Mouse (Mus musculus) kidney, adult 2 months (tissue): ENCODE measurements around the gene Mark4. TPM values are rescaled to one million over a fixed set of nuclear protein-coding genes. Genes with fewer than 3 reads are reported as not detected.

Experiments used
- DNase-seq: peaks from one replicate; pipeline ENCODE4 v3.0.0; 2021
- H3K27ac ChIP-seq: fragments of 200-500 bp; 2 replicates; pipeline ENCODE4 v1.5.1; 2012; ENCODE audit warnings: low read depth, low read length, control low read depth, inconsistent platforms; ENCODE audit not compliant: insufficient read depth
- H3K27me3 ChIP-seq: fragments of 200-500 bp; replicated peaks from 2 replicates; pipeline ENCODE4 v1.6.1; 2012; ENCODE audit warnings: mild to moderate bottlenecking, moderate library complexity, low read length, inconsistent platforms; ENCODE audit not compliant: control insufficient read depth, insufficient read depth
- H3K36me3 ChIP-seq: fragments of 200-500 bp; 2 replicates; pipeline ENCODE4 v1.6.1; 2012; ENCODE audit warnings: mild to moderate bottlenecking, moderate library complexity, low read length, inconsistent platforms; ENCODE audit not compliant: control insufficient read depth, insufficient read depth
- H3K4me1 ChIP-seq: fragments of 200-500 bp; 2 replicates; pipeline ENCODE4 v1.6.1; 2011; ENCODE audit warnings: low read length; ENCODE audit not compliant: control insufficient read depth, insufficient read depth
- H3K4me3 ChIP-seq: fragments of 200-500 bp; 2 replicates; pipeline ENCODE4 v1.5.1; 2011; ENCODE audit warnings: mild to moderate bottlenecking, low read depth, low read length, control low read depth; ENCODE audit not compliant: insufficient read depth
- CTCF ChIP-seq: fragments of 200-500 bp; conservative IDR thresholded peaks from 2 replicates; pipeline ENCODE4 v1.5.1; 2011; ENCODE audit warnings: low read depth, mild to moderate bottlenecking, control low read depth, low read length, moderate library complexity, mixed read lengths; ENCODE audit not compliant: insufficient read depth, insufficient read length
- POLR2A ChIP-seq: fragments of 200-500 bp; IDR thresholded peaks from one replicate; pipeline ENCODE4 v1.6.1; 2011; ENCODE audit warnings: low read depth, low read length, control low read depth
- WGBS: fragments of 180-500 bp; shearing (Covaris S2); methylation state at CpG from one replicate; pipeline ENCODE4 v1.1.7; 2018; 5-methylcytosine and 5-hydroxymethylcytosine counted together
- polyA plus RNA-seq: library from polyadenylated mRNA; depleted of rRNA; stranded (reverse); fragments of >200 nt; gene quantifications from 2 replicates; pipeline ENCODE4 v1.2.3, GENCODE M21; 2012

Mark4 gene
- polyA plus RNA-seq, 1 experiment = 16.1 TPM

GRCm38 (mm10) chr7:19472403-19472802, 13.8 kb upstream of the Mark4 start:
- H3K27me3 ChIP-seq = no peaks in the 10 kb centered on the region
- peak overlapping the region; percentile 7; the same call in 1 of the 2 replicates for H3K4me3 ChIP-seq
- peak overlapping the region; percentile 87 for H3K27ac ChIP-seq
- whole genome bisulfite sequencing = 26% methylated on average over 4 of the region's 4 CpGs
- no peaks in the 10 kb centered on the region for H3K36me3 ChIP-seq
- H3K4me1 ChIP-seq = no peaks in the 10 kb centered on the region
- TF ChIP-seq POLR2A = no peak
- TF ChIP-seq CTCF = no peak
- peak; percentile 90 for DNase-seq

GRCm38 (mm10) chr7:19470308-19470707, 11.7 kb upstream of the Mark4 start:
- Histone ChIP-seq H3K27ac (no peak overlapping the region), H3K27me3 (no peaks in the 10 kb centered on the region), H3K36me3 (no peaks in the 10 kb centered on the region), H3K4me1 (no peaks in the 10 kb centered on the region), H3K4me3 (no peak overlapping the region)
- TF ChIP-seq POLR2A (no peak), CTCF (no peak)
- peak; percentile 57 for DNase-seq
- WGBS = 33% methylated on average over 14 of the region's 14 CpGs

DNA sequence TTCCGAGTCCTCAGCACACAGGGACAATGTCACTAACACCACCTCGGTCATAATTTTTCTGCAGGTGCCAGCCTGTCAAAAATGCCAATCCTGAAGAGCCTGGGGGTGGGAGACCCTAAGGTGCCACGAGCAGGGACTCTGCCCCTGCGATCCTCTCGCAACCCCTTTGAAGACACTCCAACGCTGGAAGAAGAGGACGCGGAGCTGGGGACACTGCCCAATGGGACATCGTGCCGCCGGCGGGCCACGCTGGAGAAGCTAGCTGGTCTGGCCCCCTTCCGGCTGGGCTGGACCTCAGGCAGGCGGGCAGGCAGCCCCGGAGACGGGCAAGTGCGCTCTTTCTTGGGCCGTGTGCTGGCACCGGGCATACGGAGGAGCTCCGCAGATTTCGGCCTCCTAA, 10.8 kb upstream of the Mark4 start:
- 22% methylated on average over 23 of the region's 23 CpGs for WGBS

GRCm38 (mm10) chr7:19468279-19468678, 9.7 kb upstream of the Mark4 start:
- no peak for DNase-seq
- H3K27ac ChIP-seq = peak overlapping the region; percentile 49
- H3K27me3 ChIP-seq = no peaks in the 10 kb centered on the region
- WGBS = 56% methylated on average over 12 of the region's 12 CpGs
- no peak overlapping the region for H3K4me3 ChIP-seq
- H3K36me3 ChIP-seq = no peaks in the 10 kb centered on the region
- TF ChIP-seq POLR2A (no peak), CTCF (no peak)
- no peaks in the 10 kb centered on the region for H3K4me1 ChIP-seq

More for the DNA sequence above, 10.8 kb upstream of the Mark4 start:
- TF ChIP-seq POLR2A (no peak), CTCF (no peak)
- H3K27ac ChIP-seq = peak overlapping the region; percentile 1; the same call in 1 of the 2 replicates
- H3K4me3 ChIP-seq = no peak overlapping the region
- no peaks in the 10 kb centered on the region for H3K4me1 ChIP-seq
- DNase-seq = no peak
- no peaks in the 10 kb centered on the region for H3K36me3 ChIP-seq
- H3K27me3 ChIP-seq = no peaks in the 10 kb centered on the region

GRCm38 (mm10) chr7:19467638-19468037, 9.0 kb upstream of the Mark4 start:
- WGBS = 33% methylated on average over 6 of the region's 6 CpGs
- no peaks in the 10 kb centered on the region for H3K4me1 ChIP-seq
- H3K27me3 ChIP-seq = no peaks in the 10 kb centered on the region
- no peaks in the 10 kb centered on the region for H3K36me3 ChIP-seq
- H3K27ac ChIP-seq = peak overlapping the region; percentile 79
- DNase-seq = peak; percentile 74
- TF ChIP-seq POLR2A (no peak), CTCF (no peak)
- no peak overlapping the region for H3K4me3 ChIP-seq

DNA sequence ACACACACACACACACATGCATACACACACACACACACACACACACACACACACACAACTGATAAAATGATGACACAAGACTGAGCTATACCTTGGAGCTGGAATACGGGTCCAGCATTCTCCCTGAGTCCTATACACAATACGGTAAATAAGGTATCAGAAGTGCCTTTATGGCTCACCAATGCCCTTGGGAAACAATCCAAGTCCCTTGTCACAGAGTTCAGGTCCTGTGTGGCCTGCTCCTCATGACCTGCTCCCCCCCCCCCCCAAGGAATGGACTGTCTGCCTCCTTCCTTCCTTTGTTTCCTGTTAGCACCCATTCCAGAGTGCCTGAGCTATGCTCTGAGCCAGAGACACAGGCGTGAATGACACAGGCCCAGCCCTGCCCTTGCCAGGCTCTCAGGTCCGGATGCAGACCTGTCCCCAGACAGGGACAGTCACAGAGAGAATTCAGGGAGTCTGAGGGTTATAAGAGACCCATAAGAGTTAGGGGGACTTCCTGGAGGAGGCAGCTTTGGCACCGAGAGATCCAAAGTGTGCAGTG, 8.1 kb upstream of the Mark4 start:
- peak; percentile 78 for DNase-seq

DNA sequence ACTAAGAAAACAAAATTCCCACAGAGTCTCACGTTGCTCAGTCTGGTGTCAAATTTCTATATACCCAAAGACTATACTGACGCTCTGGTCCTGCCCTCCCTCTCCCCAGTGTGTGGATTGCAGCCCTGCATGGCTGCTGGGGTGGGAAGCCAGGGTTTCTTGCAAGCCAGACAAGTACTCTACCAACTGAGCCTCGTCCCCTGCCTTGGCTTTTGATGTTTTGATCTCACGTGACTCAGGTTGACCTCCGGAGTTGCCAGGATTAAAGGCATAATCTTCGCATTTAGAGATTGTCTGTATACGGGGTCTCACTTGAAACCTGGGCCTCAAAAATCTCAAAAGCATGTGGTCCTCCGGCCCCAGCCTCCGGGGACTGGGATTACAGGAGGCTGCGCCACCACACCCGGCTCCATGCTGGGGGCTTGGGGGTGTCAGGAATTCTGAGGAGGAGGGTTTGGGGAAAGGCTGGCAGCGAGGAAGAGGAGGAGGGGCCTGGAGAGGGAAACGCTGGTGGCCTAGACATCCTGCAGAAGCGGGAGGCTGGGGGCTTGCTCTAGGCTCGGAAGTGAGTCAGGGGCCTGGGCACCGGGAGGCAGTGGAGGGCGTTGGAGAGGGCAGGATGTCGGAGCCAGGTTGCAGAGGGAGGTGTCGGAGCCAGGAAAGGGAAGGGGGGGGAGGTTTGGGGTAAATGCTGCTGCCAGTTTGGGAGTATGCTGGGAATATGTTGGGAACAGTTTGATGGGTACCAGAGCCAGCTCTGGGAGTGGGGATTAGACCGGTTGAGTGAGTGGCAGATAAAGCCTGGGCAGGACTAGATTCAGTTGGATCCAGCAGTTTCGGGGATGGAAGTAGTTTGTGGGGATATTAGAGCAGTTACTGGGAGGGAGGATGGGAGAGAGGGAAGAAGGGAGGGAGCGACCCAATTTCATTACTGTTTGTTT, 6.0 kb upstream of the Mark4 start:
- TF ChIP-seq POLR2A (no peak), CTCF (no peak)
- Histone ChIP-seq H3K36me3 (no peaks in the 10 kb centered on the region), H3K27ac (peak overlapping the region; percentile 73), H3K27me3 (no peaks in the 10 kb centered on the region), H3K4me1 (no peaks in the 10 kb centered on the region), H3K4me3 (peak overlapping the region; percentile 54)
- DNase-seq = no peak
- 31% methylated on average over 22 of the region's 22 CpGs for WGBS

More for the DNA sequence above, 8.1 kb upstream of the Mark4 start:
- H3K4me1 ChIP-seq = no peaks in the 10 kb centered on the region
- H3K27me3 ChIP-seq = no peaks in the 10 kb centered on the region
- H3K27ac ChIP-seq = peak overlapping the region; percentile 79
- no peaks in the 10 kb centered on the region for H3K36me3 ChIP-seq
- TF ChIP-seq CTCF (no peak), POLR2A (no peak)
- H3K4me3 ChIP-seq = peak overlapping the region; percentile 54
- 58% methylated on average over 5 of the region's 5 CpGs for whole genome bisulfite sequencing
